Mouse (Mus musculus) intestine, embryonic 16.5 days (tissue): Measurements from ENCODE around the gene Atp2a2. TPM values are rescaled to one million over a fixed set of nuclear protein-coding genes. Genes with fewer than 3 reads are reported as not detected.
"Not testable (repeated sequence)": the region's sequence is repeated elsewhere in the genome, so short reads cannot be mapped to it uniquely, and the experiment has no call there.

ENCODE experiments used
- ATAC-seq: fragments of 200-750 bp; cut with Nextera tagmentation; 2 replicates; pipeline ENCODE4 v1.8.0; 2017; ENCODE audit warnings: moderate TSS enrichment, moderate library complexity
- H3K27ac ChIP-seq: fragments of 300-500 bp; sonication (generic); 2 replicates; pipeline ENCODE4 v1.5.1; 2014; ENCODE audit warnings: mild to moderate bottlenecking, low read length
- H3K27me3 ChIP-seq: fragments of 300-500 bp; sonication (generic); replicated peaks from 2 replicates; pipeline ENCODE4 v1.6.1; 2014; ENCODE audit warnings: low read length, control low read depth, mixed read lengths; ENCODE audit not compliant: control insufficient read depth, insufficient read depth
- H3K36me3 ChIP-seq: fragments of 300-500 bp; sonication (generic); 2 replicates; pipeline ENCODE4 v1.6.1; 2014; ENCODE audit warnings: low read length, control low read depth; ENCODE audit not compliant: control insufficient read depth, insufficient read depth
- H3K4me1 ChIP-seq: fragments of 300-500 bp; sonication (generic); 2 replicates; pipeline ENCODE4 v1.6.1; 2014; ENCODE audit warnings: low read length, control low read depth, mixed read lengths; ENCODE audit not compliant: control insufficient read depth, insufficient read depth
- H3K4me2 ChIP-seq: fragments of 300-500 bp; sonication (generic); 2 replicates; pipeline ENCODE4 v1.6.1; 2014; ENCODE audit warnings: low read depth, low read length, control low read depth
- H3K4me3 ChIP-seq: fragments of 300-500 bp; sonication (generic); 2 replicates; pipeline ENCODE4 v1.5.1; 2014; ENCODE audit warnings: mild to moderate bottlenecking, low read length
- H3K9ac ChIP-seq: fragments of 300-500 bp; sonication (generic); 2 replicates; pipeline ENCODE4 v1.6.1; 2014; ENCODE audit warnings: low read depth, low read length
- H3K9me3 ChIP-seq: fragments of 300-500 bp; sonication (generic); 2 replicates; pipeline ENCODE4 v1.6.1; 2016; ENCODE audit warnings: low read length, control low read depth; ENCODE audit not compliant: control insufficient read depth
- WGBS: fragments of 180-500 bp; shearing (Covaris S2); extraction: QIAGEN DNeasy Blood & Tissue Kit; methylation state at CpG from one replicate; pipeline ENCODE4 v1.1.7; 2014; 5-methylcytosine and 5-hydroxymethylcytosine counted together
- polyA plus RNA-seq: library from polyadenylated mRNA; unstranded; fragments of >200 nt; fragmentation: Nextera tagmentation; extraction: Ambion mirVana; gene quantifications from 2 replicates; pipeline ENCODE4 v1.2.1, GENCODE M21; 2015

Gene Atp2a2
- polyA plus RNA-seq, 1 experiment from 2014 or later = 20.4 TPM

GRCm38 (mm10) chr5:122420676-122421075, 81.3 kb downstream of the Atp2a2 start:
- not testable (repeated sequence) for H3K4me2 ChIP-seq, H3K9me3 ChIP-seq
- ATAC-seq = peak; percentile 32

DNA sequence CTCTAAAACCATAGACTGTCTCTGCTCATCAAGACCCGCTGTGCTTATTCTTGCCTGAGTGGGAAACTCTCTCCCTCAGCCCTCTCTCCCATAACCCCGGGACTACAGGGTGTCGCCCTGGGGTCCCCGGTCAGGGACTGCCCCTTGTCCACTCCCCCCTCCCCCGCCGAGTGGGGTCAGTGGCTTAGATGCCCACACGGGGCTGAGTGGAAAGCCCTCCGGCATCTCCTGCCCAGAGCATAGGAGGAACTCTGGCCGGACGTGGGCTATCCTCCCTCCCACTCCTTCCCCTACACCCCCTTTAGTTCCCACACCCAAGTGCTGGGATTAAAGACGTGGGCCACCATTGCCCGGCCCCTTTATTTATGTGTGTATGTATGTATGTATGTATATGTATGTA, 86.6 kb downstream of the Atp2a2 start:
- Histone ChIP-seq H3K9ac (no peak overlapping the region), H3K4me1 (0 out of 2 replicates have a peak, but pooled peaks cover 3% of the 10 kb centered on the region), H3K4me2 (no peak overlapping the region), H3K27me3 (no peaks in the 10 kb centered on the region), H3K9me3 (no peaks in the 10 kb centered on the region), H3K36me3 (no peaks in the 10 kb centered on the region), H3K27ac (no peak overlapping the region), H3K4me3 (no peak overlapping the region)
- 89% methylated on average over 12 of the region's 12 CpGs for WGBS
- no peak for ATAC-seq

More at GRCm38 (mm10) chr5:122420676-122421075, 81.3 kb downstream of the Atp2a2 start:
- not testable (repeated sequence) for H3K4me3 ChIP-seq, H3K36me3 ChIP-seq, H3K9ac ChIP-seq, H3K27me3 ChIP-seq, H3K27ac ChIP-seq
- H3K4me1 ChIP-seq = peaks cover 15% of the 10 kb centered on the region
- whole genome bisulfite sequencing = 52% methylated on average over 4 of the region's 4 CpGs

DNA sequence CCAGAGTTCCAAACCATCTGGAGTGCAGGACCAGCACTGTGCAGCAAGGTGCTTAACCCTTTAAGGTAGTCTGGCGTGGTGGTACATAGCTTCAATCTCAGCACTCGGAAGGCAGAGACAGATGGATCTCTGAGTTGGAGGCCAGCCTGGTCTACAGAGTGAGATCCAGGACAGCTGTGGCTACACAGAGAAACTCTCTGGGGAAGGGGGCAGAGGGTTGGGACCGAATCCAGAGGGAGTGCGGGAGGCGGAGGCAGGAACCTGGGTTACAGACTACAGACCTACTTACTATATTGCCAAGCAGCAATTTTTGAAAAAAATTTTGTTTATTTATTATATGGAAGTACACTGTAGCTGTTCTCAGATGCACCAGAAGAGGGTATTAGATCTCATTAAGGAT, 87.7 kb downstream of the Atp2a2 start:
- Histone ChIP-seq H3K4me1 (0 out of 2 replicates have a peak, but pooled peaks cover 3% of the 10 kb centered on the region), H3K27me3 (no peaks in the 10 kb centered on the region), H3K4me2 (no peak overlapping the region), H3K9me3 (no peaks in the 10 kb centered on the region), H3K36me3 (0 out of 2 replicates have a peak, but pooled peaks cover 3% of the 10 kb centered on the region), H3K4me3 (no peak overlapping the region), H3K27ac (no peak overlapping the region), H3K9ac (no peak overlapping the region)
- no peak for ATAC-seq
- WGBS = 85% methylated on average over 5 of the region's 5 CpGs

- Histone ChIP-seq H3K9me3 (no peaks in the 10 kb centered on the region), H3K27me3 (no peaks in the 10 kb centered on the region), H3K36me3 (0 out of 2 replicates have a peak, but pooled peaks cover 3% of the 10 kb centered on the region), H3K27ac (no peak overlapping the region), H3K9ac (no peak overlapping the region), H3K4me2 (no peak overlapping the region), H3K4me3 (no peak overlapping the region), H3K4me1 (0 out of 2 replicates have a peak, but pooled peaks cover 3% of the 10 kb centered on the region)
- WGBS = 40% methylated on average over 6 of the region's 6 CpGs
- ATAC-seq = no peak
Observed at GRCm38 (mm10) chr5:122412826-122413225, 89.2 kb downstream of the Atp2a2 start.

DNA sequence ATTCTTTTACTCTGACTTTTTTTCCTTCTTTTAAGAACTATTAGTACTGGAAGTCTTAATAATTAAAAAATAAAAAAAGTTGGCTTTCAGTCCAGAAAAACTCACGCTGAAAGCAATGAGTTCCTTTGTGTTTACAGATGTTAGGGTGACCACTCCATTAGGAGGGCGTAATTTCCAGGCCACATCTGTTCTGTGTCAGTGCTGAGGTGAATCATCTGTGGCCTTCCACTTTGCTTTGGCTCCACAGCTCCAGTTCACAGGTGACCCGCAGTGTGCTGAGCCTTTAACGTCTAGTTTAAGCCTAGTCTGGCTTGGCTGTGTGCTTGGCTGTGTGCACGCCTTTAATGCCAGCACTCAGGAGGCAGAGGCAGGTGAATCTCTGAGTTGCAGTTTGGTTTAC, 90.1 kb downstream of the Atp2a2 start:
- Histone ChIP-seq H3K4me1 (0 out of 2 replicates have a peak, but pooled peaks cover 3% of the 10 kb centered on the region), H3K4me2 (no peak overlapping the region), H3K27me3 (no peaks in the 10 kb centered on the region), H3K9ac (no peak overlapping the region), H3K9me3 (no peaks in the 10 kb centered on the region), H3K27ac (no peak overlapping the region), H3K4me3 (no peak overlapping the region), H3K36me3 (peaks cover 5% of the 10 kb centered on the region; the same call in 1 of the 2 replicates)
- ATAC-seq = no peak
- WGBS = 66% methylated on average over 5 of the region's 5 CpGs

- H3K4me3 ChIP-seq = no peak overlapping the region
- no peak for ATAC-seq
- H3K36me3 ChIP-seq = peaks cover 8% of the 10 kb centered on the region; the same call in 1 of the 2 replicates
- H3K27me3 ChIP-seq = no peaks in the 10 kb centered on the region
- no peaks in the 10 kb centered on the region for H3K9me3 ChIP-seq
- H3K9ac ChIP-seq = no peak overlapping the region
- WGBS = 88% methylated on average over 19 of the region's 19 CpGs
- no peak overlapping the region for H3K4me2 ChIP-seq
- no peak overlapping the region for H3K27ac ChIP-seq
- H3K4me1 ChIP-seq = 0 out of 2 replicates have a peak, but pooled peaks cover 3% of the 10 kb centered on the region
Observed at GRCm38 (mm10) chr5:122409692-122410645, 92.1 kb downstream of the Atp2a2 start.

GRCm38 (mm10) chr5:122405537-122405936, 96.5 kb downstream of the Atp2a2 start:
- H3K9me3 ChIP-seq = no peaks in the 10 kb centered on the region
- no peaks in the 10 kb centered on the region for H3K4me1 ChIP-seq
- H3K4me2 ChIP-seq = no peak overlapping the region
- H3K9ac ChIP-seq = no peak overlapping the region
- no peak for ATAC-seq
- H3K27me3 ChIP-seq = no peaks in the 10 kb centered on the region
- peaks cover 14% of the 10 kb centered on the region for H3K36me3 ChIP-seq
- no peak overlapping the region for H3K27ac ChIP-seq
- WGBS = 92% methylated on average over 10 of the region's 10 CpGs
- no peak overlapping the region for H3K4me3 ChIP-seq

Other genes with a start within 250 kb of the Atp2a2 start
- 3.2 and 3.5 TPM in 2 replicates for gene Tctn1, start 237.8 kb downstream of the Atp2a2 start, polyA plus RNA-seq
- gene Pptc7, start 217.9 kb downstream of the Atp2a2 start, polyA plus RNA-seq = 6.8 and 9.9 TPM in 2 replicates
- 7.4 and 7.6 TPM in 2 replicates for gene Rad9b, start 148.0 kb downstream of the Atp2a2 start, polyA plus RNA-seq
- gene Vps29, start 147.9 kb downstream of the Atp2a2 start, polyA plus RNA-seq = 289 and 291 TPM in 2 replicates
- gene Gpn3, start 130.3 kb downstream of the Atp2a2 start, polyA plus RNA-seq = 55.0 and 59.2 TPM in 2 replicates
- 31.8 and 34.0 TPM in 2 replicates for gene Fam216a, start 129.9 kb downstream of the Atp2a2 start, polyA plus RNA-seq
- gene Arpc3, start 110.3 kb downstream of the Atp2a2 start, polyA plus RNA-seq = 161 and 164 TPM in 2 replicates
- gene Anapc7, start 80.5 kb downstream of the Atp2a2 start, polyA plus RNA-seq = 35.9 and 40.1 TPM in 2 replicates
- gene Ift81, start 112.3 kb upstream of the Atp2a2 start, polyA plus RNA-seq = 18.3 and 24.2 TPM in 2 replicates
- 2.1 and 2.9 TPM in 2 replicates for gene P2rx7, start 141.7 kb upstream of the Atp2a2 start, polyA plus RNA-seq
- gene P2rx4, start 205.3 kb upstream of the Atp2a2 start, polyA plus RNA-seq = 59.6 and 62.6 TPM in 2 replicates